Mouse (Mus musculus) hindbrain, embryonic 11.5 days (tissue): ENCODE measurements around the gene Bdkrb2. TPM values are rescaled to one million over a fixed set of nuclear protein-coding genes. Genes with fewer than 3 reads are reported as not detected.
A peak's percentile ranks its signal among the peaks of the same experiment; 100 is the strongest.

ENCODE experiments used
- ATAC-seq: fragments of 200-750 bp; cut with Nextera tagmentation; 2 replicates; pipeline ENCODE4 v1.8.0; 2017; ENCODE audit warnings: mild to moderate bottlenecking, moderate TSS enrichment, moderate library complexity; ENCODE audit not compliant: low FRiP score
- DNase-seq: peaks from one replicate; pipeline ENCODE4 v3.0.0-alpha.2; 2015; ENCODE audit warnings: low spot score
- H3K27ac ChIP-seq: fragments of 300-500 bp; sonication (generic); 2 replicates; pipeline ENCODE4 v1.5.1; 2014; ENCODE audit warnings: mild to moderate bottlenecking, low read depth, low read length
- H3K27me3 ChIP-seq: fragments of 300-500 bp; sonication (generic); 2 replicates; pipeline ENCODE4 v1.6.1; 2014; ENCODE audit warnings: mild to moderate bottlenecking, low read length, moderate library complexity, mixed read lengths; ENCODE audit not compliant: control insufficient read depth, insufficient read depth
- H3K36me3 ChIP-seq: fragments of 300-500 bp; sonication (generic); 2 replicates; pipeline ENCODE4 v1.6.1; 2014; ENCODE audit warnings: mild to moderate bottlenecking, low read length, moderate library complexity, mixed read lengths; ENCODE audit not compliant: control insufficient read depth, insufficient read depth
- H3K4me1 ChIP-seq: fragments of 300-500 bp; sonication (generic); replicated peaks from 2 replicates; pipeline ENCODE4 v1.6.1; 2014; ENCODE audit warnings: low read length, mixed read lengths; ENCODE audit not compliant: control insufficient read depth, insufficient read depth
- H3K4me2 ChIP-seq: fragments of 300-500 bp; sonication (generic); replicated peaks from 2 replicates; pipeline ENCODE4 v1.6.1; 2014; ENCODE audit warnings: mild to moderate bottlenecking, low read depth, low read length
- H3K4me3 ChIP-seq: fragments of 300-500 bp; sonication (generic); 2 replicates; pipeline ENCODE4 v1.5.1; 2014; ENCODE audit warnings: low read depth, low read length
- H3K9ac ChIP-seq: fragments of 300-500 bp; sonication (generic); 2 replicates; pipeline ENCODE4 v1.6.1; 2014; ENCODE audit warnings: low read depth, low read length
- H3K9me3 ChIP-seq: fragments of 300-500 bp; sonication (generic); 2 replicates; pipeline ENCODE4 v1.6.1; 2016; ENCODE audit warnings: low read length; ENCODE audit not compliant: control insufficient read depth
- WGBS: fragments of 180-500 bp; shearing (Covaris S2); extraction: QIAGEN DNeasy Blood & Tissue Kit; methylation state at CpG from one replicate; pipeline ENCODE4 v1.1.7; 2014; 5-methylcytosine and 5-hydroxymethylcytosine counted together
- polyA plus RNA-seq: library from polyadenylated mRNA; unstranded; fragments of >200 nt; fragmentation: Nextera tagmentation; extraction: Ambion mirVana; gene quantifications from 2 replicates; pipeline ENCODE4 v1.2.1, GENCODE M21; 2014

Gene Bdkrb2
- polyA plus RNA-seq, 1 experiment from 2014 or later, result 0.12 TPM

DNA sequence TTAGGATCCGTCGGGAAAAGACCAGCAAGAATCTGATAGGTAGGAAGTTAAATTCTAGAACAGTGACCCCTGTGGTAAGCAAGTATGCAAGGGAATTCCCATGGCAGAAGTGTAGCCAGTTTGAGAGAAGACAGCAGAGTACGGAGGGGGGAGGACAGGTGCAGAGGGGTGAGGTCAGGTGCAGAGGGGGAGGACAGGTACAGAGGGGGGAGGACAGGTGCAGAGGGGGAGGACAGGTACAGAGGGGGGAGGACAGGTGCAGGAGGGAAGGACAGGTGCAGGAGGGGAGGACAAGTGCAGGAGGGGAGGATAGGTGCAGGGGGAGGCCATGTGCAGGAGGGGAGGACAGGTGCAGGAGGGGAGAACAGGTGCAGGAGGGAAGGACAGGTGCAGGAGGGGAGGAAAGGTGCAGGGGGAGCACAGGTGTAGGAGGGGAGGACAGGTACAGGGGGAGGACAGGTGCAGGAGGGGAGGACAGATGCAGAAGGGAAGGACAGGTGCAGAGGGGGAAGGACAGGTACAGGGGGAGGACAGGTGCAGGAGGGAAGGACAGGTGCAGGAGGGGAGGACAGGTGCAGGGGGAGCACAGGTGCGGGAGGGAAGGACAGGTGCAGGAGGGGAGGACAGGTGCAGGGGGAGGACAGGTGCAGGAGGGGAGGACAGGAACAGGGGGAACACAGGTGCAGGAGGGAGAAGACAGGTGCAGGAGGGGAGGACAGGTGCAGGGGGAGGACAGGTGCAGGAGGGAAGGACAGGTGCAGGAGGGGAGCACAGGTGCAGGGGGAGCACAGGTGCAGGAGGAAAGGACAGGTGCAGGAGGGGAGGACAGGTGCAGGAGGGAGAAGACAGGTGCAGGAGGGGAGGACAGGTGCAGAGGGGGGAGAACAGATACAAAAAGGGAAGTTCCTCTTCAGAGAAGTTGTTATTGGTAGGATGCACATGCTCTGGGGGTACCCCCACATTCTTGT lies 12.9 kb upstream of the Bdkrb2 start:
- H3K4me2 ChIP-seq, result no peak overlapping the region
- H3K9me3 ChIP-seq, result no peaks in the 10 kb centered on the region
- DNase-seq, result no peak
- H3K9ac ChIP-seq, result no peak overlapping the region
- peaks cover 6% of the 10 kb centered on the region; the same call in 1 of the 2 replicates for H3K27me3 ChIP-seq
- no peak overlapping the region for H3K27ac ChIP-seq
- H3K4me1 ChIP-seq, result no peaks in the 10 kb centered on the region
- H3K36me3 ChIP-seq, result no peaks in the 10 kb centered on the region
- 79% methylated on average over 4 of the region's 4 CpGs for WGBS
- ATAC-seq, result no peak
- no peak overlapping the region for H3K4me3 ChIP-seq

GRCm38 (mm10) chr12:105551551-105551989 lies 11.5 kb upstream of the Bdkrb2 start:
- no peak for ATAC-seq
- WGBS, result 68% methylated on average over 6 of the region's 6 CpGs
- Histone ChIP-seq H3K27ac (no peak overlapping the region), H3K36me3 (no peaks in the 10 kb centered on the region), H3K9ac (no peak overlapping the region), H3K4me2 (no peak overlapping the region), H3K4me1 (no peaks in the 10 kb centered on the region), H3K4me3 (no peak overlapping the region), H3K27me3 (peaks cover 6% of the 10 kb centered on the region; the same call in 1 of the 2 replicates), H3K9me3 (no peaks in the 10 kb centered on the region)
- no peak for DNase-seq

- H3K4me2 ChIP-seq, result no peak overlapping the region
- 73% methylated on average over 8 of the region's 8 CpGs for WGBS
- H3K27ac ChIP-seq, result no peak overlapping the region
- no peaks in the 10 kb centered on the region for H3K9me3 ChIP-seq
- no peak overlapping the region for H3K9ac ChIP-seq
- H3K4me3 ChIP-seq, result no peak overlapping the region
- ATAC-seq (no peak), DNase-seq (no peak)
- no peaks in the 10 kb centered on the region for H3K27me3 ChIP-seq
- no peaks in the 10 kb centered on the region for H3K36me3 ChIP-seq
- H3K4me1 ChIP-seq, result no peaks in the 10 kb centered on the region
These were observed 8.8 kb upstream of the Bdkrb2 start for GRCm38 (mm10) chr12:105554151-105554772.

- 62% methylated on average over 5 of the region's 5 CpGs for WGBS
- Histone ChIP-seq H3K27me3 (no peaks in the 10 kb centered on the region), H3K4me1 (no peaks in the 10 kb centered on the region), H3K9me3 (no peaks in the 10 kb centered on the region), H3K27ac (no peak overlapping the region), H3K36me3 (no peaks in the 10 kb centered on the region), H3K4me2 (no peak overlapping the region), H3K4me3 (no peak overlapping the region), H3K9ac (no peak overlapping the region)
- ATAC-seq (no peak), DNase-seq (no peak)
These were observed 7.9 kb upstream of the Bdkrb2 start for GRCm38 (mm10) chr12:105555172-105555571.

GRCm38 (mm10) chr12:105557250-105557925 lies 5.6 kb upstream of the Bdkrb2 start:
- no peak overlapping the region for H3K4me3 ChIP-seq
- H3K4me2 ChIP-seq, result no peak overlapping the region
- 0 out of 2 replicates have a peak, but pooled peaks cover 2% of the 10 kb centered on the region for H3K4me1 ChIP-seq
- DNase-seq, result no peak
- H3K9ac ChIP-seq, result no peak overlapping the region
- H3K27ac ChIP-seq, result no peak overlapping the region
- 77% methylated on average over 7 of the region's 7 CpGs for WGBS
- no peak for ATAC-seq
- H3K27me3 ChIP-seq, result peaks cover 4% of the 10 kb centered on the region; the same call in 1 of the 2 replicates
- no peaks in the 10 kb centered on the region for H3K9me3 ChIP-seq
- H3K36me3 ChIP-seq, result no peaks in the 10 kb centered on the region

GRCm38 (mm10) chr12:105561007-105561534 lies 2.0 kb upstream of the Bdkrb2 start:
- WGBS, result 59% methylated on average over 8 of the region's 8 CpGs
- no peak for DNase-seq
- no peak for ATAC-seq
- Histone ChIP-seq H3K9me3 (no peaks in the 10 kb centered on the region), H3K4me3 (no peak overlapping the region), H3K4me2 (no peak overlapping the region), H3K36me3 (no peaks in the 10 kb centered on the region), H3K27ac (no peak overlapping the region), H3K27me3 (peaks cover 17% of the 10 kb centered on the region), H3K9ac (no peak overlapping the region), H3K4me1 (0 out of 2 replicates have a peak, but pooled peaks cover 7% of the 10 kb centered on the region)

- Histone ChIP-seq H3K27ac (no peak overlapping the region), H3K4me1 (0 out of 2 replicates have a peak, but pooled peaks cover 7% of the 10 kb centered on the region), H3K36me3 (no peaks in the 10 kb centered on the region), H3K27me3 (peaks cover 17% of the 10 kb centered on the region), H3K4me2 (peak overlapping the region; percentile 56), H3K9ac (no peak overlapping the region), H3K4me3 (peak overlapping the region; percentile 27), H3K9me3 (no peaks in the 10 kb centered on the region)
- DNase-seq (no peak), ATAC-seq (no peak)
- 32% methylated on average over 8 of the region's 8 CpGs for WGBS
These were observed 788 bp upstream of the Bdkrb2 start for GRCm38 (mm10) chr12:105562056-105562820.
